Mouse (Mus musculus): ENCODE measurements at regions not wholly inside any gene's neighbourhood (a gene's known extent, or its start where the extent isn't known, plus 50 kb on each side); places are given as distances from the start of the nearest gene placed in this dataset.

DNA sequence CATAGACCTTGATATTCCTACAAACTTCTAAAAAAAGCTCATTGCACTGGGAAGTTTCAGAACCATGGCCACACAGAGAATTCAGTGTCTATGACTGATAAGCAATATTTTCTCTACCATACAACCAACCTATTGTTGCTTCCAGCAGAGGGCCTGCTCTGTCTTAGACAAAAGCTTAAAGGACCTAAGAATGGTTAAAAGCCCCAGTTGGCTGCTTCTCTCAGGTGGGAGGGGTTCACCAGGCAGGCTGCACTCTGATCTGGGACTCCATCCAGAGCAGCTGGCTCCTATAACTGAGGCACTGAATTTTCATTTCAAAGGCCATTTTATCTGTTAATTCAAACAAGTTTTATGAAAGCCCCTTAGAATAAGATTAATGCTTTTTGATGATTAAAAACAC, 82.1 kb upstream of the Impad1 start:
- no peak for DNase-seq

DNA sequence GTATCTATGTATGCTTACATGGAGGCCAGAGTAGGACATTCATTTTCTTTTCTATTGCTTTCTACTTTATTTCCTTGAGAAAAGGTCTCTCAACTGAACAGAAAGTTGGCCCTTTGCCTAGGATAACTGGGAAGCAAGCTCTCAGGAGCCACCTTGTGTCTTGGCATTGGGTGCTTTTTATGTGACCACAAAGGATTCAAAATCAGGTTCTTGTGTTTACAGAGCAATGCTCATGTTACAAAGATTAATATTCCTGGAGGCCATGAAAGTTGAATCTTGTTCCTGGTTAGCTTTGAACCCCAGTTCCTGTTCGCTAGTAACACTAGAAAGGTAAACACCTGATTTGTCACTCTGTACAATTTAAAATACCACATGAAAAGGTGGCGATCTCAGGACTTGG, 65.2 kb upstream of the Impad1 start:
- DNase-seq = no peak

Measured in lung, adult 18-20 months (tissue).